In genomic region chr2:172263216-172263615, GRCm38 (mm10) we compare ENCODE assay signal across 26 mouse cellular contexts. TPM values are rescaled to one million over a fixed set of nuclear protein-coding genes. Genes with fewer than 3 reads are reported as not detected.
DNase-seq lines count a peak whose midpoint lies in the region; ATAC-seq and TF ChIP-seq lines count a peak whose summit lies in the region.
"Had no signal": no experiment of that assay in that cellular context is flagged by ENCODE, and none has a peak within 500 bp of the region (broad histone marks: within the 10 kb centered on the region; RNA-seq: fewer than 3 reads in every experiment).

No protein-coding gene starts in this region.

- 69% methylated on average over 6 of the region's 6 CpGs for WGBS in liver, embryonic 12.5 days (ENCODE audit: insufficient replicate concordance)
- 73% methylated on average over 6 of the region's 6 CpGs for WGBS in liver, postnatal 0 days (ENCODE audit: insufficient replicate concordance)
- WGBS in forebrain, embryonic 12.5 days: 93% methylated on average over 6 of the region's 6 CpGs

- no peak for ATAC-seq in liver, embryonic 12.5 days
- no peak for ATAC-seq in liver, postnatal 0 days
- ATAC-seq in forebrain, embryonic 12.5 days (ENCODE audit: low FRiP score): no peak
- no peak for ATAC-seq in monocyte, adult 5-6 weeks (replicated peaks; ENCODE audit: insufficient number of reproducible peaks, low FRiP score, low TSS enrichment, poor library complexity, severe bottlenecking)
- ATAC-seq: forebrain, embryonic 13.5 days; forebrain, embryonic 15.5 days; forebrain, postnatal 0 days had no signal

- no peak for TF ChIP-seq CTCF in liver, postnatal 0 days (IDR thresholded peaks at IDR 0.05; ENCODE audit: low read depth)

- H3K4me1 ChIP-seq in liver, embryonic 12.5 days: peaks cover 55% of the 10 kb centered on the region
- H3K4me1 ChIP-seq in liver, postnatal 0 days (ENCODE audit: insufficient read depth): peaks cover 5% of the 10 kb centered on the region; the same call in 1 of the 2 replicates
- peaks cover 0 to 5% of the 10 kb centered on the region in 2 experiments; a peak in 1 of 4 replicates for H3K4me1 ChIP-seq in ES-E14 (ENCODE audit: control insufficient read depth in 2 of 2, insufficient read depth in 2 of 2, low read length in 2 of 2, poor library complexity in 1 of 2)
- peaks cover 8% of the 10 kb centered on the region for H3K4me1 ChIP-seq in forebrain, embryonic 12.5 days
- H3K4me1 ChIP-seq: embryonic facial prominence, embryonic 13.5 days; embryonic facial prominence, embryonic 15.5 days; forebrain, embryonic 15.5 days had no signal

- H3K36me3 ChIP-seq in liver, embryonic 12.5 days: no peaks in the 10 kb centered on the region
- no peaks in the 10 kb centered on the region for H3K36me3 ChIP-seq in liver, postnatal 0 days (replicated peaks; ENCODE audit: insufficient read depth, low read length)
- H3K36me3 ChIP-seq in ES-E14 (ENCODE audit: control insufficient read depth, insufficient read depth, low read length, poor library complexity, severe bottlenecking): no peaks in the 10 kb centered on the region
- H3K36me3 ChIP-seq in forebrain, embryonic 12.5 days (replicated peaks): no peaks in the 10 kb centered on the region
- H3K36me3 ChIP-seq: embryonic facial prominence, embryonic 13.5 days; embryonic facial prominence, embryonic 15.5 days; forebrain, embryonic 10.5 days; forebrain, embryonic 15.5 days had no signal

- no peak overlapping the region for H3K4me3 ChIP-seq in liver, embryonic 12.5 days
- no peak overlapping the region for H3K4me3 ChIP-seq in liver, postnatal 0 days (ENCODE audit: low read depth, low read length)
- no peak overlapping the region for H3K4me3 ChIP-seq in ES-E14 (ENCODE audit: insufficient read depth in 1 of 2, low read depth in 1 of 2, low read length in 2 of 2, poor library complexity in 1 of 2, severe bottlenecking in 1 of 2)
- H3K4me3 ChIP-seq in forebrain, embryonic 12.5 days (replicated peaks): no peak overlapping the region
- H3K4me3 ChIP-seq: embryonic facial prominence, embryonic 13.5 days; embryonic facial prominence, embryonic 15.5 days; erythroblast, embryonic 14.5 days; forebrain, embryonic 10.5 days; forebrain, embryonic 13.5 days; forebrain, embryonic 15.5 days had no signal

- no peaks in the 10 kb centered on the region for H3K9me3 ChIP-seq in liver, embryonic 12.5 days (replicated peaks)
- no peaks in the 10 kb centered on the region for H3K9me3 ChIP-seq in liver, postnatal 0 days (ENCODE audit: low read length)
- no peaks in the 10 kb centered on the region for H3K9me3 ChIP-seq in ES-E14 (ENCODE audit: control insufficient read depth, insufficient read depth, low read depth, low read length)
- H3K9me3 ChIP-seq in forebrain, embryonic 12.5 days: 0 out of 2 replicates have a peak, but pooled peaks cover 4% of the 10 kb centered on the region
- H3K9me3 ChIP-seq: embryonic facial prominence, embryonic 13.5 days; embryonic facial prominence, embryonic 15.5 days; forebrain, embryonic 10.5 days; forebrain, embryonic 13.5 days; forebrain, embryonic 15.5 days had no signal

- H3K9ac ChIP-seq in liver, embryonic 12.5 days: no peak overlapping the region
- no peak overlapping the region for H3K9ac ChIP-seq in liver, postnatal 0 days (replicated peaks)
- no peak overlapping the region for H3K9ac ChIP-seq in ES-E14 (ENCODE audit: insufficient read depth, low read depth, low read length, poor library complexity, severe bottlenecking)
- no peak overlapping the region for H3K9ac ChIP-seq in forebrain, embryonic 12.5 days
- H3K9ac ChIP-seq: embryonic facial prominence, embryonic 13.5 days; embryonic facial prominence, embryonic 15.5 days; forebrain, embryonic 13.5 days; forebrain, embryonic 15.5 days; forebrain, postnatal 0 days had no signal

- TF ChIP-seq EP300 in liver, postnatal 0 days (IDR thresholded peaks at IDR 0.05; ENCODE audit: low read depth): no peak

- H3K4me2 ChIP-seq in liver, embryonic 12.5 days: no peak overlapping the region
- no peak overlapping the region for H3K4me2 ChIP-seq in liver, postnatal 0 days (ENCODE audit: low read depth, low read length)
- H3K4me2 ChIP-seq in forebrain, embryonic 12.5 days: no peak overlapping the region
- H3K4me2 ChIP-seq: embryonic facial prominence, embryonic 13.5 days; embryonic facial prominence, embryonic 15.5 days; forebrain, embryonic 13.5 days; forebrain, embryonic 15.5 days had no signal

- in situ Hi-C loops in ES-E14 (cut with MboI; ENCODE audit: low sequenced_read_pairs in 2 of 2, unreplicated experiment in 2 of 2): no loop called here

- H3K27me3 ChIP-seq in liver, embryonic 12.5 days (replicated peaks): peaks cover 3% of the 10 kb centered on the region; the same call in 1 of the 2 replicates
- H3K27me3 ChIP-seq in liver, postnatal 0 days (ENCODE audit: insufficient read depth, low read length): no peaks in the 10 kb centered on the region
- H3K27me3 ChIP-seq in forebrain, embryonic 12.5 days: no peaks in the 10 kb centered on the region
- H3K27me3 ChIP-seq: embryonic facial prominence, embryonic 13.5 days; embryonic facial prominence, embryonic 15.5 days; forebrain, embryonic 13.5 days; forebrain, embryonic 15.5 days had no signal

- DNase-seq in liver, postnatal 0 days: no peak
- DNase-seq in ES-E14 (ENCODE audit: low read depth, low spot score) (no peak), MEL-GATA-1-ER (ENCODE audit: extremely low read depth, low read depth) (peak; percentile 55)
- DNase-seq in layer of hippocampus, postnatal 25 days (ENCODE audit: extremely low spot score in 1 of 2, low spot score in 1 of 2): no peak
- DNase-seq: adrenal gland, postnatal 10 days; adrenal gland, postnatal 25 days; cerebellum, adult 18-20 months; cerebellum, adult 8-10 months; cerebellum, adult 9-11 months; cerebellum, postnatal 14 days; cerebellum, postnatal 36 days; embryo, embryonic 11 days; forebrain, postnatal 0 days had no signal

- H3K27ac ChIP-seq in liver, embryonic 12.5 days: peak overlapping the region; percentile 46
- no peak overlapping the region for H3K27ac ChIP-seq in liver, postnatal 0 days (ENCODE audit: low read depth)
- H3K27ac ChIP-seq in ES-E14 (ENCODE audit: insufficient read depth, low read depth, low read length, poor library complexity, severe bottlenecking): no peak overlapping the region
- no peak overlapping the region for H3K27ac ChIP-seq in forebrain, embryonic 12.5 days
- H3K27ac ChIP-seq: embryonic facial prominence, embryonic 13.5 days; embryonic facial prominence, embryonic 15.5 days; forebrain, embryonic 10.5 days; forebrain, embryonic 13.5 days; forebrain, embryonic 15.5 days had no signal

TF ChIP-seq in ES-E14, 5 proteins besides CTCF, POLR2A, EP300 and RAD21:
- TF ChIP-seq ZC3H11A (IDR thresholded peaks at IDR 0.05; ENCODE audit: borderline replicate concordance, low read depth, low read length) (no peak), MAFK (IDR thresholded peaks at IDR 0.05; ENCODE audit: insufficient read depth, low read depth, low read length) (peak; percentile 86)

RNA-seq across cellular contexts. Expression of gene Mc3r, which starts 14.9 kb away (rescaled TPM):
- 0.05 and 0.12 TPM in 2 replicates for polyA plus RNA-seq in liver, embryonic 12.5 days (2016; fragmentation: Nextera tagmentation; extraction: Ambion mirVana)
- not detected in 2 replicates for polyA plus RNA-seq in liver, postnatal 0 days (2015; fragmentation: Nextera tagmentation; extraction: Ambion mirVana)
- not detected in 2 replicates for total RNA-seq in ES-E14 (2012; rRNA removed)
- polyA plus RNA-seq in forebrain, embryonic 12.5 days (2016; fragmentation: Nextera tagmentation; extraction: Ambion mirVana): 0.09 TPM in 1 of 2 replicates, not detected in the other
- total RNA-seq in layer of hippocampus, postnatal 25 days (2021): under 1 TPM; 0.12 to 0.23 TPM
- total RNA-seq in monocyte, adult 5-6 weeks (2017): not detected in 3 replicates
- total RNA-seq: adrenal gland, adult 2 months; adrenal gland, postnatal 10 days; adrenal gland, postnatal 25 days; adrenal gland, postnatal 4 days; common myeloid progenitor, adult 5-6 weeks had no signal
- polyA plus RNA-seq: embryonic facial prominence, embryonic 11.5 days; embryonic facial prominence, embryonic 13.5 days; embryonic facial prominence, embryonic 15.5 days; erythroblast, embryonic 14.5 days; forebrain, embryonic 10.5 days had no signal
